Mouse (Mus musculus): ENCODE results near the gene 1700024P04Rik.

The 1700024P04Rik gene

GRCm38 (mm10) chr13:98966583-98966982 lies 17.8 kb downstream of the 1700024P04Rik start:
- no peak for DNase-seq (ENCODE audit: low read depth, low spot score)

GRCm38 (mm10) chr13:98963612-98964011 lies 20.8 kb downstream of the 1700024P04Rik start:
- no peak for DNase-seq (ENCODE audit: low read depth, low spot score)

GRCm38 (mm10) chr13:98958177-98958576 lies 26.2 kb downstream of the 1700024P04Rik start:
- no peak for DNase-seq (ENCODE audit: low read depth, low spot score)

- no peak for DNase-seq (ENCODE audit: low read depth, low spot score)
Measured at GRCm38 (mm10) chr13:98956209-98956608, 28.2 kb downstream of the 1700024P04Rik start.

- peak; percentile 29 for DNase-seq (ENCODE audit: low read depth, low spot score)
Measured at GRCm38 (mm10) chr13:98955676-98956075, 28.7 kb downstream of the 1700024P04Rik start.

GRCm38 (mm10) chr13:98955226-98955625 lies 29.1 kb downstream of the 1700024P04Rik start:
- DNase-seq (ENCODE audit: low read depth, low spot score) = no peak

- DNase-seq (ENCODE audit: low read depth, low spot score) = no peak
Measured at GRCm38 (mm10) chr13:98953830-98954229, 30.5 kb downstream of the 1700024P04Rik start.

- no peak for DNase-seq (ENCODE audit: low read depth, low spot score)
Measured at GRCm38 (mm10) chr13:98951951-98952350, 32.4 kb downstream of the 1700024P04Rik start.

- DNase-seq (ENCODE audit: low read depth, low spot score) = no peak
Measured at GRCm38 (mm10) chr13:98948146-98948545, 36.2 kb downstream of the 1700024P04Rik start.

GRCm38 (mm10) chr13:98946434-98946833 lies 37.9 kb downstream of the 1700024P04Rik start:
- no peak for DNase-seq (ENCODE audit: low read depth, low spot score)

- no peak for DNase-seq (ENCODE audit: low read depth, low spot score)
Measured at GRCm38 (mm10) chr13:98945908-98946307, 38.5 kb downstream of the 1700024P04Rik start.

- DNase-seq (ENCODE audit: low read depth, low spot score) = no peak
Measured at GRCm38 (mm10) chr13:98945381-98945780, 39.0 kb downstream of the 1700024P04Rik start.

- DNase-seq (ENCODE audit: low read depth, low spot score) = no peak
Measured at GRCm38 (mm10) chr13:98944620-98945081, 39.7 kb downstream of the 1700024P04Rik start.

- DNase-seq (ENCODE audit: low read depth, low spot score) = no peak
Measured at GRCm38 (mm10) chr13:98942360-98942759, 42.0 kb downstream of the 1700024P04Rik start.

GRCm38 (mm10) chr13:98941829-98942343 lies 42.5 kb downstream of the 1700024P04Rik start:
- no peak for DNase-seq (ENCODE audit: low read depth, low spot score)

GRCm38 (mm10) chr13:98937108-98937507 lies 47.3 kb downstream of the 1700024P04Rik start:
- DNase-seq (ENCODE audit: low read depth, low spot score) = no peak
